Mouse (Mus musculus) heart, embryonic 16.5 days (tissue): ENCODE results near the gene Chd4. TPM values are rescaled to one million over a fixed set of nuclear protein-coding genes. Genes with fewer than 3 reads are reported as not detected.

Source experiments
- ATAC-seq: fragments of 200-750 bp; cut with Nextera tagmentation; replicated peaks from 2 replicates; pipeline ENCODE4 v1.8.0; 2017; ENCODE audit warnings: moderate number of reproducible peaks; ENCODE audit not compliant: insufficient read depth, low FRiP score; ENCODE audit errors: extremely low read depth
- H3K27ac ChIP-seq: fragments of 300-500 bp; sonication (generic); 2 replicates; pipeline ENCODE4 v1.5.1; 2014; ENCODE audit warnings: mild to moderate bottlenecking, low read length, control low read depth, moderate library complexity
- H3K27me3 ChIP-seq: fragments of 300-500 bp; sonication (generic); 2 replicates; pipeline ENCODE4 v1.6.1; 2014; ENCODE audit warnings: low read length, mixed read lengths; ENCODE audit not compliant: control insufficient read depth, insufficient read depth
- H3K36me3 ChIP-seq: fragments of 300-500 bp; sonication (generic); 2 replicates; pipeline ENCODE4 v1.6.1; 2014; ENCODE audit not compliant: control insufficient read depth, insufficient read depth
- H3K4me1 ChIP-seq: fragments of 300-500 bp; sonication (generic); 2 replicates; pipeline ENCODE4 v1.6.1; 2014; ENCODE audit warnings: low read length, mixed read lengths; ENCODE audit not compliant: control insufficient read depth, insufficient read depth
- H3K4me2 ChIP-seq: fragments of 300-500 bp; sonication (generic); 2 replicates; pipeline ENCODE4 v1.6.1; 2014; ENCODE audit warnings: low read depth, mild to moderate bottlenecking, control low read depth, low read length
- H3K4me3 ChIP-seq: fragments of 300-500 bp; sonication (generic); 2 replicates; pipeline ENCODE4 v1.5.1; 2014; ENCODE audit warnings: mild to moderate bottlenecking, control low read depth, low read length
- H3K9ac ChIP-seq: fragments of 300-500 bp; sonication (generic); 2 replicates; pipeline ENCODE4 v1.6.1; 2014; ENCODE audit warnings: low read length, control low read depth
- H3K9me3 ChIP-seq: fragments of 300-500 bp; sonication (generic); replicated peaks from 2 replicates; pipeline ENCODE4 v1.6.1; 2016; ENCODE audit warnings: low read length; ENCODE audit not compliant: control insufficient read depth
- WGBS: fragments of 180-500 bp; shearing (Covaris S2); extraction: QIAGEN DNeasy Blood & Tissue Kit; methylation state at CpG from one replicate; pipeline ENCODE4 v1.1.7; 2014; 5-methylcytosine and 5-hydroxymethylcytosine counted together
- polyA plus RNA-seq: library from polyadenylated mRNA; unstranded; fragments of >200 nt; fragmentation: Nextera tagmentation; extraction: Ambion mirVana; gene quantifications from 2 replicates; pipeline ENCODE4 v1.2.1, GENCODE M21; 2015

The Chd4 gene
- polyA plus RNA-seq, 1 experiment from 2014 or later: 50.6 TPM

DNA sequence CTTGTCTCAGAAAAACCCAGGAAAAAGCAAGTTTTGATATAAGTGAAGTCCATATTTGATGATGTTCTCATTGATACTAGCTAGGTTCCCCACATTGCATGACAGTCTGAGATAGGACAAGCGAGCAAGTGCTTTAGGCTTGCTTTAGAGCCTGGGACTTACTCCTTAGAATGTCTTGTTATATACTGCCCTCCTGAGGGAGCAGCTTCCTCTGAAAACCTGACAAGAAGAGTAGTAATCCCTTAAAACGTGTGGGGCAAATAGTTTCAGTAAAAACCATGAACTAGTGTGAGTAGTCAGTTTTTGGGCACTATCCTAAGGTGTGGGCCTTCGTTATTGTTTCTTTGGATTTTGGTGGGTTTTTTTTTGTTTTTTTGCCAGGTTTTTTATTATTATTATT lies 47.3 kb downstream of the Chd4 start:
- 78% methylated on average over 3 of the region's 3 CpGs for WGBS
- Histone ChIP-seq H3K9ac (no peak overlapping the region), H3K27me3 (no peaks in the 10 kb centered on the region), H3K4me1 (peaks cover 29% of the 10 kb centered on the region), H3K27ac (no peak overlapping the region), H3K9me3 (no peaks in the 10 kb centered on the region), H3K4me3 (no peak overlapping the region), H3K4me2 (no peak overlapping the region), H3K36me3 (peaks cover 45% of the 10 kb centered on the region)
- no peak for ATAC-seq

GRCm38 (mm10) chr6:125143904-125144303 lies 48.1 kb downstream of the Chd4 start:
- 82% methylated on average over 9 of the region's 9 CpGs for WGBS
- Histone ChIP-seq H3K4me2 (no peak overlapping the region), H3K36me3 (peaks cover 38% of the 10 kb centered on the region), H3K27me3 (no peaks in the 10 kb centered on the region), H3K9ac (no peak overlapping the region), H3K4me1 (peaks cover 37% of the 10 kb centered on the region), H3K9me3 (no peaks in the 10 kb centered on the region), H3K4me3 (no peak overlapping the region), H3K27ac (no peak overlapping the region)
- no peak for ATAC-seq

- under 1% methylated on average over 16 of the region's 16 CpGs for WGBS
- H3K4me2 ChIP-seq: peak within 1 kb of the TSS; percentile 79
- ATAC-seq: peak; percentile 79
These were observed 49.2 kb downstream of the Chd4 start, which contains the start of gene Iffo1 for GRCm38 (mm10) chr6:125145001-125145400. Gene Iffo1, plus strand, starts transcription at chr6:125145241.

DNA sequence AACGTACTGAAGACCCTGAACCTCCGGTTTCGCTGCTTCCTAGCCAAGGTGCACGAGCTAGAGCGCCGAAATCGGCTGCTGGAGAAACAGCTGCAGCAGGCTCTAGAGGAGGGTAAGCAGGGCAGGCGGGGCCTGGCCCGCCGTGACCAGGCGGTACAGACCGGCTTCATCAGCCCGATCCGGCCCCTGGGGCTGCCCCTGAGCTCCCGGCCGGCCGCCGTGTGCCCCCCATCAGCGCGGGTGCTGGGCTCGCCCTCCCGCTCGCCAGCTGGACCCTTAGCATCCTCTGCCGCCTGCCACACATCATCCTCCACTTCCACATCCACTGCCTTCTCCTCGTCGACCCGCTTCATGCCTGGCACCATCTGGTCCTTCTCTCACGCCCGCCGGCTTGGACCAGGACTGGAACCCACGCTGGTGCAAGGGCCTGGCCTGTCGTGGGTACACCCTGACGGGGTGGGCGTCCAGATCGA lies 49.7 kb downstream of the Chd4 start:
- 2% methylated on average over 30 of the region's 35 CpGs for WGBS
- Histone ChIP-seq H3K4me1 (peaks cover 47% of the 10 kb centered on the region), H3K9ac (peak overlapping the region; percentile 84), H3K4me3 (peak overlapping the region; percentile 70), H3K27ac (peak overlapping the region; percentile 82), H3K36me3 (peaks cover 26% of the 10 kb centered on the region), H3K27me3 (no peaks in the 10 kb centered on the region), H3K4me2 (peak overlapping the region; percentile 79), H3K9me3 (no peaks in the 10 kb centered on the region)
- ATAC-seq: peak; percentile 8

More at GRCm38 (mm10) chr6:125145001-125145400, 49.2 kb downstream of the Chd4 start, which contains the start of gene Iffo1:
- peaks cover 47% of the 10 kb centered on the region for H3K4me1 ChIP-seq
- peaks cover 27% of the 10 kb centered on the region for H3K36me3 ChIP-seq
- H3K9me3 ChIP-seq: no peaks in the 10 kb centered on the region
- H3K27ac ChIP-seq: peak within 1 kb of the TSS; percentile 95
- peak within 1 kb of the TSS; percentile 70 for H3K4me3 ChIP-seq
- H3K9ac ChIP-seq: peak within 1 kb of the TSS; percentile 84
- H3K27me3 ChIP-seq: no peaks in the 10 kb centered on the region

GRCm38 (mm10) chr6:125146148-125146547 lies 50.4 kb downstream of the Chd4 start:
- Histone ChIP-seq H3K4me2 (peak overlapping the region; percentile 79), H3K4me3 (peak overlapping the region; percentile 70), H3K9me3 (no peaks in the 10 kb centered on the region), H3K27ac (peak overlapping the region; percentile 95), H3K27me3 (no peaks in the 10 kb centered on the region), H3K9ac (peak overlapping the region; percentile 84), H3K4me1 (peaks cover 47% of the 10 kb centered on the region), H3K36me3 (peaks cover 22% of the 10 kb centered on the region)
- WGBS: 46% methylated on average over 7 of the region's 7 CpGs
- no peak for ATAC-seq

DNA sequence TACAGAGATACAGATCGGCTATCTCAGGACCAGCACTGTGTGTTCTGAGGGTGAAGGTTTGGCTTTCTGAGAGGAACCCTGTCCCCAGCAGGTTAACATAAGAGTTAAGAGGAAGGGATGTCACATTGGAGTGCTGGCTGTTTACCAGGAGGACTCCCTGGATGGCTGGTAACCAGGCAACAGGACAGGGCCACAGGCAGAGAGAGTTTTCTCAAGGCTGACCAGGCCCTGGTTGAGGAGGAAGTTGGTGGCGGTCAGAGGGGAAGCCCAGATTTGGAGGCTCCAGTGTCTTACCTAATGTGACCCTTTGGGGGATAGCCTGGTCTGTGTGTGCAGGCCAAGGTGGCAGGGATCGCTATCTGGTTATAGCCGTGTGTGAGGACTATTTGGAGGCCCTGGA lies 51.0 kb downstream of the Chd4 start:
- Histone ChIP-seq H3K27ac (peak overlapping the region; percentile 95), H3K9ac (peak overlapping the region; percentile 84), H3K4me3 (peak overlapping the region; percentile 70), H3K27me3 (no peaks in the 10 kb centered on the region), H3K9me3 (no peaks in the 10 kb centered on the region), H3K4me1 (peaks cover 47% of the 10 kb centered on the region), H3K4me2 (peak overlapping the region; percentile 79), H3K36me3 (peaks cover 16% of the 10 kb centered on the region)
- ATAC-seq: no peak
- 49% methylated on average over 4 of the region's 4 CpGs for WGBS

GRCm38 (mm10) chr6:125147329-125147728 lies 51.5 kb downstream of the Chd4 start:
- Histone ChIP-seq H3K9me3 (no peaks in the 10 kb centered on the region), H3K4me3 (no peak overlapping the region; the same call in 1 of the 2 replicates), H3K9ac (peak overlapping the region; percentile 84), H3K4me2 (peak overlapping the region; percentile 79), H3K27ac (peak overlapping the region; percentile 95), H3K27me3 (no peaks in the 10 kb centered on the region), H3K36me3 (peaks cover 11% of the 10 kb centered on the region; the same call in 1 of the 2 replicates), H3K4me1 (peaks cover 47% of the 10 kb centered on the region)
- WGBS: 41% methylated on average over 10 of the region's 10 CpGs
- ATAC-seq: no peak

DNA sequence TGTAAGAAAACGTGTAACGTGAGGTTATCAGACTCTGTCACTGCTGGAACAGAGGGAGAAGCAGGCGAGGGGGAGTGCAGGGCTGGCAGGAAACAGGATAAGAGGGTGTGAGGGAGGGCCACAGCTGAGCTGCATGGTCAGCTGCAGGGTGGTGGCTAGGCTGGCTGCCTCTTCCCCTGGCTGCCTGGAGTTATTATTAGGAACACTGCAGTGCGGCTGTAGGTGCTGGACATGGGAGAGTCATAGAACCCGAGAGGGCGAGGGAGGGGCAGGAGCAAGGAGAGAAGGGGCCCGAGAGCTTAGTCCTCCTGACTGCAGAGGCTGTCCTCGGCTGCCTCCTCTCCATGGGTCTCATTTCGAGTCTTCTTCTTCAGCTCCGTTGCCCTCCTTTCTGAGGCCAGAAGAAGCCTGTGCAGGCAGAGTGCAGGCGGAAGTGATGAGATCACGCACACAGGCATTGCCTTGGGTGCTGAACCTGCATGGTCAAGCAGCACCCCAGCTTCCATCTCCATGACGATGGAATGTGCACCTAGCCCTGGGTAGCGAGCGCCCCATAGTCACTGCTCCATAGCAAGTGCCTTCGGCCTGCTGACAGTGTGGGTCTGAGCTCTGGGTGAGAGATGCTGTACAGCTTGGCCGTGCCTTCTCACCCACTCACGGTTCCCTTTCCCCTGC lies 52.6 kb downstream of the Chd4 start:
- ATAC-seq: peak; percentile 81

DNA sequence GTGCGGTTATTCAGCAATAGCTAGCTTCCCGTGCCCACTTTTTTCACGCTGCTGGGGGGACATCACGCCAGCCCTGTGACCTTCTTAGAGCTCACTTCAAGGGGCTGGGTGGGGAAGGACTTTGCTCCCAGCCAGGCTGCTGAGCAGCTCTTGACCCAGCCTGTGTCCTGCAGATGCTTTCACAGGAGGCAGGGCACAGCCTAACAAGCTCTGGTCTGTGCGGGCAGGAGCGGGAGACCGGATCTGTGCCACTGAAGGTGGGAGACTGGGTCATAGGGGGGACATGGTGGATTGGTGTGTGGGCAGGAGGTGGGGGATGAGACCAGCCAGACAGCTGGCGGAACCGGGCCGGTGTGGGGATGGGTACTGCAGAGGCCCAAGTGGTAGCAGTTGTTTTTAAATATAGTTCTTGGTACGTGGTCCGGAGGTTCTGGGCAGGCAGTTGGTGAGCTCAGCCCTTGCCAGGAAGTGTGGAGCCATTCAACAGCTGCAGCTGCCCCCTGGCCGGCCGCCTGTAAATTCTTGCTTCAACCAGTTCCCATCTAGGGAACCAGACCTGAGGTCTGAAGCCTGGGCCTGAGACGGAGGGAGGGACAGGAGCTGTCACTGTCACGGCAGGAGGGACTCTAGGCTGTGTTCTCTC lies 53.3 kb downstream of the Chd4 start:
- ATAC-seq: no peak; the same call in 1 of the 2 replicates
- Histone ChIP-seq H3K4me3 (peak overlapping the region; percentile 26), H3K4me2 (peak overlapping the region; percentile 79), H3K36me3 (peaks cover 11% of the 10 kb centered on the region), H3K27ac (peak overlapping the region; percentile 95), H3K9me3 (no peaks in the 10 kb centered on the region), H3K27me3 (no peaks in the 10 kb centered on the region), H3K4me1 (peaks cover 47% of the 10 kb centered on the region), H3K9ac (peak overlapping the region; percentile 74)
- WGBS: 39% methylated on average over 16 of the region's 16 CpGs

More for the DNA sequence above, 52.6 kb downstream of the Chd4 start:
- H3K4me1 ChIP-seq: peaks cover 47% of the 10 kb centered on the region
- H3K27ac ChIP-seq: peak overlapping the region; percentile 95
- 25% methylated on average over 18 of the region's 18 CpGs for WGBS
- H3K4me3 ChIP-seq: peak overlapping the region; percentile 26
- no peaks in the 10 kb centered on the region for H3K27me3 ChIP-seq
- peaks cover 10% of the 10 kb centered on the region for H3K36me3 ChIP-seq
- peak overlapping the region; percentile 74 for H3K9ac ChIP-seq
- H3K4me2 ChIP-seq: peak overlapping the region; percentile 79
- H3K9me3 ChIP-seq: no peaks in the 10 kb centered on the region
